Mouse (Mus musculus) hindbrain, postnatal 0 days (tissue): ENCODE data around the gene Gpr12. TPM values are rescaled to one million over a fixed set of nuclear protein-coding genes. Genes with fewer than 3 reads are reported as not detected.
"Not testable (repeated sequence)": the region's sequence is repeated elsewhere in the genome, so short reads cannot be mapped to it uniquely, and the experiment has no call there.

ENCODE experiments used
- ATAC-seq: fragments of 200-750 bp; cut with Nextera tagmentation; 2 replicates; pipeline ENCODE4 v1.8.0; 2017; ENCODE audit warnings: mild to moderate bottlenecking, moderate TSS enrichment, moderate library complexity
- DNase-seq: peaks from one replicate; pipeline ENCODE4 v3.0.0-alpha.2; 2015; ENCODE audit warnings: low spot score
- H3K27ac ChIP-seq: fragments of 300-500 bp; sonication (generic); 2 replicates; pipeline ENCODE4 v1.5.1; 2014; ENCODE audit warnings: mild to moderate bottlenecking
- H3K27me3 ChIP-seq: fragments of 300-500 bp; sonication (generic); 2 replicates; pipeline ENCODE4 v1.6.1; 2014; ENCODE audit warnings: low read length, mixed read lengths; ENCODE audit not compliant: insufficient read depth
- H3K36me3 ChIP-seq: fragments of 300-500 bp; sonication (generic); 2 replicates; pipeline ENCODE4 v1.6.1; 2014; ENCODE audit warnings: low read length, mixed read lengths; ENCODE audit not compliant: insufficient read depth
- H3K4me1 ChIP-seq: fragments of 300-500 bp; sonication (generic); 2 replicates; pipeline ENCODE4 v1.6.1; 2014; ENCODE audit warnings: antibody characterized with exemption, low read length, mixed read lengths; ENCODE audit not compliant: insufficient read depth
- H3K4me2 ChIP-seq: fragments of 300-500 bp; sonication (generic); 2 replicates; pipeline ENCODE4 v1.6.1; 2014; ENCODE audit warnings: low read depth, mild to moderate bottlenecking, low read length, moderate library complexity, mixed read lengths
- H3K4me3 ChIP-seq: fragments of 300-500 bp; sonication (generic); 2 replicates; pipeline ENCODE4 v1.5.1; 2014; ENCODE audit warnings: low read length
- H3K9ac ChIP-seq: fragments of 300-500 bp; sonication (generic); replicated peaks from 2 replicates; pipeline ENCODE4 v1.6.1; 2014; ENCODE audit warnings: mild to moderate bottlenecking, low read length, moderate library complexity, mixed read lengths
- H3K9me3 ChIP-seq: fragments of 300-500 bp; sonication (generic); 2 replicates; pipeline ENCODE4 v1.6.1; 2016; ENCODE audit warnings: low read length, mixed read lengths
- CTCF ChIP-seq: IDR thresholded peaks from 2 replicates; pipeline ENCODE4 v1.5.1; 2016; ENCODE audit warnings: antibody characterized with exemption, control low read depth, low read depth
- WGBS: fragments of 180-500 bp; shearing (Covaris S2); extraction: QIAGEN DNeasy Blood & Tissue Kit; methylation state at CpG from one replicate; pipeline ENCODE4 v1.1.7; 2014; 5-methylcytosine and 5-hydroxymethylcytosine counted together
- polyA plus RNA-seq: library from polyadenylated mRNA; unstranded; fragments of >200 nt; fragmentation: Nextera tagmentation; extraction: Ambion mirVana; gene quantifications from 2 replicates; pipeline ENCODE4 v1.2.1, GENCODE M21; 2015
- total RNA-seq: library from RNA; depleted of rRNA; stranded (reverse); fragments of >200 nt; gene quantifications from 2 replicates; pipeline ENCODE4 v1.2.3, GENCODE M21; 2014; rRNA removed

Gpr12 gene
- total and polyA plus RNA-seq, 2 experiments from 2014 or later = 18.9 to 38.6 TPM

GRCm38 (mm10) chr5:146567054-146567453 is 18.0 kb downstream of the Gpr12 start:
- Histone ChIP-seq H3K27me3 (no peaks in the 10 kb centered on the region), H3K4me3 (no peak overlapping the region), H3K4me2 (no peak overlapping the region), H3K36me3 (no peaks in the 10 kb centered on the region), H3K9ac (no peak overlapping the region), H3K27ac (no peak overlapping the region), H3K9me3 (no peaks in the 10 kb centered on the region), H3K4me1 (no peaks in the 10 kb centered on the region)
- DNase-seq (peak; percentile 16), ATAC-seq (no peak)
- 65% methylated on average over 4 of the region's 4 CpGs for WGBS
- peak; percentile 43; the same call in 1 of the 2 replicates for TF ChIP-seq CTCF

GRCm38 (mm10) chr5:146564259-146564658 is 20.8 kb downstream of the Gpr12 start:
- Histone ChIP-seq H3K27ac (no peak overlapping the region), H3K4me2 (no peak overlapping the region), H3K36me3 (no peaks in the 10 kb centered on the region), H3K4me3 (no peak overlapping the region), H3K9ac (no peak overlapping the region), H3K27me3 (no peaks in the 10 kb centered on the region), H3K4me1 (no peaks in the 10 kb centered on the region), H3K9me3 (no peaks in the 10 kb centered on the region)
- no peak for TF ChIP-seq CTCF
- ATAC-seq = no peak
- WGBS = 89% methylated on average over 1 of the region's 1 CpGs
- no peak for DNase-seq

- not testable (repeated sequence) for H3K9me3 ChIP-seq, H3K4me3 ChIP-seq, H3K4me2 ChIP-seq, H3K4me1 ChIP-seq, H3K36me3 ChIP-seq, DNase-seq, H3K27ac ChIP-seq, H3K27me3 ChIP-seq, H3K9ac ChIP-seq, ATAC-seq
- no CpG with 5 or more reads among the region's 3 CpGs for WGBS
These were observed 29.2 kb downstream of the Gpr12 start, which contains the start of gene Gm3415 for GRCm38 (mm10) chr5:146555836-146556235. Gm3415 (plus strand) TSS chr5:146556136.

- not testable (repeated sequence) for H3K27me3 ChIP-seq, H3K4me1 ChIP-seq, ATAC-seq, DNase-seq, H3K36me3 ChIP-seq, H3K9me3 ChIP-seq, H3K4me3 ChIP-seq, H3K27ac ChIP-seq, H3K4me2 ChIP-seq, H3K9ac ChIP-seq
- WGBS = 100% methylated on average over 3 of the region's 3 CpGs
These were observed 47.7 kb downstream of the Gpr12 start, which contains the start of gene Gm3409 for GRCm38 (mm10) chr5:146537347-146537746. Gm3409 (plus strand) TSS chr5:146537647.

Other genes starting within 250 kb of the Gpr12 start
- 38.6 and 39.8 TPM in 2 replicates for gene Wasf3, start 200.3 kb downstream of the Gpr12 start, total RNA-seq
- gene Wasf3, start 200.3 kb downstream of the Gpr12 start, polyA plus RNA-seq = 15.7 and 17.0 TPM in 2 replicates
- 0.63 TPM in 1 of 2 replicates, not detected in the other for gene Gm6408, start 103.3 kb downstream of the Gpr12 start, total RNA-seq
- not detected in 2 replicates for gene Gm6408, start 103.3 kb downstream of the Gpr12 start, polyA plus RNA-seq
- gene Gm6370, start 93.9 kb downstream of the Gpr12 start, total RNA-seq = not detected in 2 replicates
- gene Gm6370, start 93.9 kb downstream of the Gpr12 start, polyA plus RNA-seq = not detected in 2 replicates
- gene 4930449I24Rik, start 82.8 kb downstream of the Gpr12 start, total RNA-seq = not detected in 2 replicates
- not detected in 2 replicates for gene 4930449I24Rik, start 82.8 kb downstream of the Gpr12 start, polyA plus RNA-seq
- not detected in 2 replicates for gene Gm3402, start 71.1 kb downstream of the Gpr12 start, total RNA-seq
- not detected in 2 replicates for gene Gm3402, start 71.1 kb downstream of the Gpr12 start, polyA plus RNA-seq
- not detected in 2 replicates for gene Gm3404, start 59.4 kb downstream of the Gpr12 start, total RNA-seq
- gene Gm3404, start 59.4 kb downstream of the Gpr12 start, polyA plus RNA-seq = not detected in 2 replicates
- gene Gm3409, start 47.6 kb downstream of the Gpr12 start, total RNA-seq = not detected in 2 replicates
- gene Gm3409, start 47.6 kb downstream of the Gpr12 start, polyA plus RNA-seq = not detected in 2 replicates
- not detected in 2 replicates for gene Gm3415, start 29.1 kb downstream of the Gpr12 start, total RNA-seq
- gene Gm3415, start 29.1 kb downstream of the Gpr12 start, polyA plus RNA-seq = not detected in 2 replicates
- 15.5 and 20.7 TPM in 2 replicates for gene Usp12, start 209.8 kb upstream of the Gpr12 start, total RNA-seq
- 13.2 TPM in 2 replicates for gene Usp12, start 209.8 kb upstream of the Gpr12 start, polyA plus RNA-seq
- gene Rpl21, start 247.7 kb upstream of the Gpr12 start, total RNA-seq = 148 and 151 TPM in 2 replicates
- 346 and 347 TPM in 2 replicates for gene Rpl21, start 247.7 kb upstream of the Gpr12 start, polyA plus RNA-seq